Mouse (Mus musculus): ENCODE results near the gene Gm3336. TPM values are rescaled to one million over a fixed set of nuclear protein-coding genes. Genes with fewer than 3 reads are reported as not detected.

Gene Gm3336
- polyA plus RNA-seq, 1 experiment from 2014 or later, result not detected

DNA sequence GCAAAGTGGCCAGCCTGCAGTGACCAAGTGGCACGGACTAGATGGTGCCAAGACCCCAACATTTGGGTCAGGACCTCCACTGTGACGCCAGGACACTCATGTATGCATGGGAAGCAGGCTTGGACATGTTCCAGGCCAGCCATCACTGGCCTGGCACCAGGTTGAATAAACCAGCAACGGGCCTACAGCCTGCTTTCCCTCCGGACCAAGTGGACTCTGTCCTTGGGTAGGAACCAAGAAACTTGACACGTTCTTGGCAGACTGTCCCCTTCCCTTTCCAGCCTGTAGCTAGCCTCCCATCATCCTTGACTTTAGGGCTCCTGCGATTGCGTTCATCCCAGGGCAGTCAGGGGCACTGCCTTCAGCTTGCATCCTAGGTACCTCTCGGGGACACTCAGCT, 30.8 kb upstream of the Gm3336 start:
- Histone ChIP-seq H3K36me3 (ENCODE audit: control insufficient read depth, insufficient read depth, low read length) (no peaks in the 10 kb centered on the region), H3K4me3 (ENCODE audit: control insufficient read depth in 1 of 2, insufficient read depth in 1 of 2, low read depth in 1 of 2, low read length in 2 of 2) (no peak overlapping the region), H3K4me2 (ENCODE audit: low read length) (no peak overlapping the region), H3K27me3 (ENCODE audit: control insufficient read depth, insufficient read depth, low read length) (no peaks in the 10 kb centered on the region), H3K4me1 (ENCODE audit: control insufficient read depth in 2 of 2, insufficient read depth in 2 of 2, low read length in 2 of 2) (peaks cover 13 to 14% of the 10 kb centered on the region in 2 experiments), H3K9me3 (ENCODE audit: control insufficient read depth, low read length) (no peaks in the 10 kb centered on the region), H3K9ac (ENCODE audit: low read length) (no peak overlapping the region), H3K27ac (replicated peaks in 1 of 2; ENCODE audit: control insufficient read depth in 1 of 2, insufficient read depth in 1 of 2, low read depth in 2 of 2, low read length in 2 of 2) (no peak overlapping the region)
- no peak for ATAC-seq (ENCODE audit: insufficient number of reproducible peaks, insufficient read depth, low FRiP score, low read depth)
- 72% methylated on average over 8 of the region's 8 CpGs for WGBS

DNA sequence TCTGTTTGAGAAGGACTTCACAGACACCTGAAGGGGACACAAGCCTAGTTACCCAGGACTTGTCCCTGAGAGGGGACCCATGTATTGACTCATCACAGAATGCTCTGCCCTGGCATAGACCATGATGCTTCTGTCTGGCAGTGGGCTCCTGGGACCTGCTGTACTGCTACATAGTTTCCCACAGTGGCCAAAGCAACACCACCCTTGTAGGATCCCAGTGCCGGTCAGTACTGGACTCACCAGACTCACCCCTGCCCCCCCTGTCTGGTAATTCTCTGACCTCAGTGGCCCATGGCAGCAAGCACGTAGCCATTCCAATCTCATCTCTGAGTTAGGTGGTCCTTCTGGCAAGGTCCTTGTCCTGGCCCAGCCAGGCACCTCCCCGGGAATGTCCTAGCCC, 30.2 kb upstream of the Gm3336 start:
- Histone ChIP-seq H3K4me2 (ENCODE audit: low read length) (no peak overlapping the region), H3K4me1 (ENCODE audit: control insufficient read depth in 2 of 2, insufficient read depth in 2 of 2, low read length in 2 of 2) (peaks cover 11% of the 10 kb centered on the region in 2 experiments), H3K36me3 (ENCODE audit: control insufficient read depth, insufficient read depth, low read length) (no peaks in the 10 kb centered on the region), H3K9me3 (ENCODE audit: control insufficient read depth, low read length) (no peaks in the 10 kb centered on the region), H3K4me3 (ENCODE audit: control insufficient read depth in 1 of 2, insufficient read depth in 1 of 2, low read depth in 1 of 2, low read length in 2 of 2) (no peak overlapping the region), H3K9ac (ENCODE audit: low read length) (no peak overlapping the region), H3K27ac (replicated peaks in 1 of 2; ENCODE audit: control insufficient read depth in 1 of 2, insufficient read depth in 1 of 2, low read depth in 2 of 2, low read length in 2 of 2) (no peak overlapping the region), H3K27me3 (ENCODE audit: control insufficient read depth, insufficient read depth, low read length) (no peaks in the 10 kb centered on the region)
- 87% methylated on average over 3 of the region's 3 CpGs for WGBS
- no peak for ATAC-seq (ENCODE audit: insufficient number of reproducible peaks, insufficient read depth, low FRiP score, low read depth)

DNA sequence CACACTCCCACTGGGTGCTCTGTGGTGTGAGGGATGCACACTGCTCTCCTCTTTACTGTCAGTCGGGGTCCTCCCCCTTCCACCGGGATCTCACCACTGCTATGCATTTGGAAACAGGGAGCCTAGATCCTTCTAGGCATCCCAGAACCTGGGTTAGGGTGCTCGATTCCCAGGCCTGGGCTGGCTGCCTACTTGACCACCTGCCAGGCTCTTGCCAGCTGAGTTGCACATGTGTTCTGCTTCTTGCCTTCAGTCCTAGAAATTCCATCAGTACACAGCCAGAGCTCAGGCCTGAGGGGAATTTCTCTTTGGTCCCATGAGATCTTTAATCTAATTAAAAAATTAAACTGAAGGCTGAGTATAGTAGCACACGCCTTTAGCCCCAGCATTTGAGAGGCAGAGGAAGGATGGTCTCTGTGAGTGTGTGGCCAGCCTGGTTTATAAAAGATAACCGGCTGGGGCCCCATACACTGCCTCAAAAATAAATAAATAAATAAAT, 28.4 kb upstream of the Gm3336 start:
- H3K9me3 ChIP-seq (ENCODE audit: control insufficient read depth, low read length), result no peaks in the 10 kb centered on the region
- no peak for ATAC-seq (ENCODE audit: insufficient number of reproducible peaks, insufficient read depth, low FRiP score, low read depth)
- no peaks in the 10 kb centered on the region for H3K27me3 ChIP-seq (ENCODE audit: control insufficient read depth, insufficient read depth, low read length)
- peaks cover 11 to 16% of the 10 kb centered on the region in 2 experiments for H3K4me1 ChIP-seq (ENCODE audit: control insufficient read depth in 2 of 2, insufficient read depth in 2 of 2, low read length in 2 of 2)
- H3K4me3 ChIP-seq (ENCODE audit: control insufficient read depth in 1 of 2, insufficient read depth in 1 of 2, low read depth in 1 of 2, low read length in 2 of 2), result no peak overlapping the region
- H3K9ac ChIP-seq (ENCODE audit: low read length), result 0 out of 2 replicates have a peak overlapping the region, but pooled peaks have one; percentile 25
- H3K36me3 ChIP-seq (ENCODE audit: control insufficient read depth, insufficient read depth, low read length), result no peaks in the 10 kb centered on the region
- 71% methylated on average over 5 of the region's 5 CpGs for WGBS
- no peak overlapping the region for H3K27ac ChIP-seq (replicated peaks in 1 of 2; ENCODE audit: control insufficient read depth in 1 of 2, insufficient read depth in 1 of 2, low read depth in 2 of 2, low read length in 2 of 2)
- no peak overlapping the region for H3K4me2 ChIP-seq (ENCODE audit: low read length)

DNA sequence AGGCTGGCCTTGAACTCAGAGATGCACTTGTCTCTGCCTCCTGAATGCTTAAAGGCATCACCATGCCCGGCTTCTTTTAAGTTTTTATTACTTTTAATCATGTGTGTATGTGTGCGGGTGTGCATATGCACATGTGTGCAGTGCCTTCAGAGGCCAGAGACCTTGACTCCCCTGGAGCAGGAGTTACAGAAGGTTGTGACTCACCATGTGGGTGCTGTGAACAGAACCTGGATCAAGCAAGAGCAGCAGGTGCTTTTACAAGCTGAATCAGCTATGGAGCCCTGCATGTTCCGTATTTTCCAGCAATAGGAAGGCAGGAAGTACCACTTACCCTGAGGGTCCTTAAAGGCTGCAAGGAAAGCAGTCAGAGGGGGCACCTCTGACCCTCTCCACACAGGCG, 27.1 kb upstream of the Gm3336 start:
- peak overlapping the region in 1 of 2 experiments; percentile 33; a peak in 1 of 4 replicates for H3K4me3 ChIP-seq (ENCODE audit: control insufficient read depth in 1 of 2, insufficient read depth in 1 of 2, low read depth in 1 of 2, low read length in 2 of 2)
- ATAC-seq (ENCODE audit: insufficient number of reproducible peaks, insufficient read depth, low FRiP score, low read depth), result no peak
- H3K36me3 ChIP-seq (ENCODE audit: control insufficient read depth, insufficient read depth, low read length), result no peaks in the 10 kb centered on the region
- H3K27ac ChIP-seq (replicated peaks in 1 of 2; ENCODE audit: control insufficient read depth in 1 of 2, insufficient read depth in 1 of 2, low read depth in 2 of 2, low read length in 2 of 2), result no peak overlapping the region; a peak in 1 of 4 replicates
- peak overlapping the region; percentile 72 for H3K4me2 ChIP-seq (ENCODE audit: low read length)
- H3K4me1 ChIP-seq (ENCODE audit: control insufficient read depth in 2 of 2, insufficient read depth in 2 of 2, low read length in 2 of 2), result peaks cover 22 to 29% of the 10 kb centered on the region in 2 experiments
- H3K9ac ChIP-seq (ENCODE audit: low read length), result peak overlapping the region; percentile 72
- H3K27me3 ChIP-seq (ENCODE audit: control insufficient read depth, insufficient read depth, low read length), result no peaks in the 10 kb centered on the region
- H3K9me3 ChIP-seq (ENCODE audit: control insufficient read depth, low read length), result no peaks in the 10 kb centered on the region
- 82% methylated on average over 4 of the region's 4 CpGs for WGBS

DNA sequence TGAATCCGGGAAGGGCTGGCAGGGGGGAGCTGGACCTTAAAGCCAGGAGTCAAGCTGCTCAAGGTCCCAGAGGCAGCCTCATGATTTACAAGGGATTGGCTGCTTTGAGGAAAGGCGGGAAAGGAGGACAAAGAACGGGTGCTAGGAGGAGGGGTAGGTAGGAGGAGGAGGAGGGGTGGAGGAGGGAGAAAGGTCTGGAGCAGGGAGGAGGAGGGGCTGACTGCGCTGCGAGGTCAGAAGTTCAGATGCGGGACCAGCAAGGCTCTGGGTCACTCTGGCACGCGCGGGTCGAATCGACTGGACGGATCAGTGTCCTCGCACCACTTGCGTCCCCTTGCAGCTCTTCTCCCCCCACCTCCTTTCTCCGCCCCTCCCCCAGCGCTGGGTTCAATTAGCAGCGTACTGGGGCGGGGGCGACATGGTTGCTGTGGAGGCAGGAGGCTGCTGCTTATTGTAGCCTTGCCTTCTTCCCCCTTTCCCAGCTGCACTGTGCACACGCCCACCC, 26.6 kb upstream of the Gm3336 start:
- no peak for ATAC-seq (ENCODE audit: insufficient number of reproducible peaks, insufficient read depth, low FRiP score, low read depth)
- Histone ChIP-seq H3K27ac (replicated peaks in 1 of 2; ENCODE audit: control insufficient read depth in 1 of 2, insufficient read depth in 1 of 2, low read depth in 2 of 2, low read length in 2 of 2) (no peak overlapping the region; a peak in 1 of 4 replicates), H3K9ac (ENCODE audit: low read length) (peak overlapping the region; percentile 72), H3K4me2 (ENCODE audit: low read length) (peak overlapping the region; percentile 72), H3K9me3 (ENCODE audit: control insufficient read depth, low read length) (no peaks in the 10 kb centered on the region), H3K36me3 (ENCODE audit: control insufficient read depth, insufficient read depth, low read length) (no peaks in the 10 kb centered on the region), H3K4me3 (ENCODE audit: control insufficient read depth in 1 of 2, insufficient read depth in 1 of 2, low read depth in 1 of 2, low read length in 2 of 2) (peak overlapping the region; percentile 33 to 38), H3K27me3 (ENCODE audit: control insufficient read depth, insufficient read depth, low read length) (no peaks in the 10 kb centered on the region), H3K4me1 (ENCODE audit: control insufficient read depth in 2 of 2, insufficient read depth in 2 of 2, low read length in 2 of 2) (peaks cover 24 to 35% of the 10 kb centered on the region in 2 experiments)
- WGBS, result 1% methylated on average over 20 of the region's 20 CpGs

DNA sequence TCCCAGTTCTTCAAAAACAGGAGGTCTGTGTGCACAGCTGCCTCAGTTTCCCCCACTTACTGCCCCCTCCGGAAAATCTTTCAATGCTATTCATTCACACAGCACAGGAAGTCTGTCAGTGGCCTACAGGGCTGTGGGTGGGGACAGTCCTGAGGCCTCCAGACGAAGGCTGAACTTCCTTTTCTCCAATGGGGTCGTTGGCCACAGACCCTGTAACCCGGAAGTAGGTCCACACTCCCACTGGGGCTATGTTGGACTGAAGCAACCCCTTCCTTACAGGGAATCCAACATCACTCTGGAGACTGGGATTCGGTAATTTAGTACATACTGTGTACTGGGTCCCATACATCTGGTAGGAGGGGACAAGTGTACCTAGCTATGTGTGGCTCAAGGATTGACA, 24.7 kb upstream of the Gm3336 start:
- peaks cover 39 to 49% of the 10 kb centered on the region in 2 experiments for H3K4me1 ChIP-seq (ENCODE audit: control insufficient read depth in 2 of 2, insufficient read depth in 2 of 2, low read length in 2 of 2)
- no peaks in the 10 kb centered on the region for H3K9me3 ChIP-seq (ENCODE audit: control insufficient read depth, low read length)
- H3K27me3 ChIP-seq (ENCODE audit: control insufficient read depth, insufficient read depth, low read length), result no peaks in the 10 kb centered on the region
- H3K36me3 ChIP-seq (ENCODE audit: control insufficient read depth, insufficient read depth, low read length), result no peaks in the 10 kb centered on the region
- H3K27ac ChIP-seq (replicated peaks in 1 of 2; ENCODE audit: control insufficient read depth in 1 of 2, insufficient read depth in 1 of 2, low read depth in 2 of 2, low read length in 2 of 2), result no peak overlapping the region
- no peak overlapping the region for H3K4me2 ChIP-seq (ENCODE audit: low read length)
- ATAC-seq (ENCODE audit: insufficient number of reproducible peaks, insufficient read depth, low FRiP score, low read depth), result no peak
- WGBS, result 64% methylated on average over 5 of the region's 5 CpGs
- H3K4me3 ChIP-seq (ENCODE audit: control insufficient read depth in 1 of 2, insufficient read depth in 1 of 2, low read depth in 1 of 2, low read length in 2 of 2), result no peak overlapping the region
- no peak overlapping the region for H3K9ac ChIP-seq (ENCODE audit: low read length)

DNA sequence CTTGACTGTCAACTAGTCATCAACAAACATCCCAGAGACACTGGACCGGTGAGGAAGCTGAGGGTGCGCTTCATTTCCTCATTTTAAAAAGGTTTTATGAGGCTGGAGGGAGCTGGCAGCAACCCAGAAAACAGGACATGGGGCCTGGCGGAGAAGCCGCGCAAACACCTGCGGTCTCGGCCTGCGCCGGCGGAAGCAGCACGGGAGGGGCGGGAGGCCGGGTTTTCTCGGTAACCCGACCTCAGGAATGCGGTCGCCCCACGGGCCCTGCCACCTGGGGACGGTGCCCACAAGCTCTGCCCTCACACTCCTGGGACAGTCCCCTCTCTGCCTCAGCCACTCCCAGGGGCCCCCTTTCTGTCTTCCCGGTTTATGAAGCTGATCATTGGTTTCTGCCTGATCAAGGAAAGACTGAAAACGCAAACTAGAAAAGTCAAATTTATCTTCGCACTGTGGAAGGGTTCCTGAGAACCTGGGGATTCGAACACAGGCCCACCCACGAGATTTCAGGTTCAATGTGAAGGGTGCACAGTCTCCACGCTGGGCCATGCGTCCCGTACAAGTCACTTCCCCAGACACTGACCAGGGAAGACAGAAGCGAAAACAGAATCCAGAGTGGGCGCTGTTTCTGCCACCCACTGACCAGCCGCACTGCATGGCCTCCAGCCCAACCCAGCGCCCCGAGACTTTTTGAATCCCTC, 22.9 kb upstream of the Gm3336 start:
- no peak overlapping the region for H3K4me3 ChIP-seq (ENCODE audit: control insufficient read depth in 1 of 2, insufficient read depth in 1 of 2, low read depth in 1 of 2, low read length in 2 of 2)
- no peaks in the 10 kb centered on the region for H3K36me3 ChIP-seq (ENCODE audit: control insufficient read depth, insufficient read depth, low read length)
- H3K27ac ChIP-seq (replicated peaks in 1 of 2; ENCODE audit: control insufficient read depth in 1 of 2, insufficient read depth in 1 of 2, low read depth in 2 of 2, low read length in 2 of 2), result peak overlapping the region; percentile 92 to 100
- H3K27me3 ChIP-seq (ENCODE audit: control insufficient read depth, insufficient read depth, low read length), result no peaks in the 10 kb centered on the region
- ATAC-seq (ENCODE audit: insufficient number of reproducible peaks, insufficient read depth, low FRiP score, low read depth), result no peak
- H3K4me1 ChIP-seq (ENCODE audit: control insufficient read depth in 2 of 2, insufficient read depth in 2 of 2, low read length in 2 of 2), result peaks cover 39 to 49% of the 10 kb centered on the region in 2 experiments
- H3K4me2 ChIP-seq (ENCODE audit: low read length), result peak overlapping the region; percentile 9; the same call in 1 of the 2 replicates
- H3K9ac ChIP-seq (ENCODE audit: low read length), result peak overlapping the region; percentile 76
- H3K9me3 ChIP-seq (ENCODE audit: control insufficient read depth, low read length), result no peaks in the 10 kb centered on the region
- WGBS, result 37% methylated on average over 32 of the region's 32 CpGs

All from heart, embryonic 14.5 days (tissue).